Mouse (Mus musculus) lung, postnatal 0 days (tissue): Measurements from ENCODE around the gene Ccdc184. TPM values are rescaled to one million over a fixed set of nuclear protein-coding genes. Genes with fewer than 3 reads are reported as not detected.
A peak's percentile ranks its signal among the peaks of the same experiment; 100 is the strongest.

ENCODE experiments used
- ATAC-seq: fragments of 200-750 bp; cut with Nextera tagmentation; 2 replicates; pipeline ENCODE4 v1.8.0; 2017; ENCODE audit warnings: moderate library complexity
- DNase-seq: peaks from one replicate; pipeline ENCODE4 v3.0.0-alpha.2; 2016; ENCODE audit warnings: low spot score
- H3K27ac ChIP-seq: fragments of 300-500 bp; sonication (generic); 2 replicates; pipeline ENCODE4 v1.5.1; 2014; ENCODE audit warnings: antibody characterized with exemption, mild to moderate bottlenecking, low read length, mixed read lengths
- H3K27me3 ChIP-seq: fragments of 300-500 bp; sonication (generic); replicated peaks from 2 replicates; pipeline ENCODE4 v1.6.1; 2014; ENCODE audit warnings: low read length, mixed read lengths; ENCODE audit not compliant: insufficient read depth
- H3K36me3 ChIP-seq: fragments of 300-500 bp; sonication (generic); 2 replicates; pipeline ENCODE4 v1.6.1; 2014; ENCODE audit warnings: low read length, mixed read lengths; ENCODE audit not compliant: insufficient read depth
- H3K4me1 ChIP-seq: fragments of 300-500 bp; sonication (generic); 2 replicates; pipeline ENCODE4 v1.6.1; 2014; ENCODE audit warnings: antibody characterized with exemption, low read depth, low read length, mixed read lengths; ENCODE audit not compliant: insufficient read depth
- H3K4me2 ChIP-seq: fragments of 300-500 bp; sonication (generic); replicated peaks from 2 replicates; pipeline ENCODE4 v1.6.1; 2014; ENCODE audit warnings: low read depth, mild to moderate bottlenecking, low read length, moderate library complexity, mixed read lengths
- H3K4me3 ChIP-seq: fragments of 300-500 bp; sonication (generic); 2 replicates; pipeline ENCODE4 v1.5.1; 2014; ENCODE audit warnings: low read depth, low read length
- H3K9ac ChIP-seq: fragments of 300-500 bp; sonication (generic); replicated peaks from 2 replicates; pipeline ENCODE4 v1.6.1; 2014; ENCODE audit warnings: low read depth, mild to moderate bottlenecking
- H3K9me3 ChIP-seq: fragments of 300-500 bp; sonication (generic); 2 replicates; pipeline ENCODE4 v1.6.1; 2016; ENCODE audit warnings: low read length, mixed read lengths
- CTCF ChIP-seq: IDR thresholded peaks from 2 replicates; pipeline ENCODE4 v1.5.1; 2016; ENCODE audit warnings: antibody characterized with exemption, mild to moderate bottlenecking
- EP300 ChIP-seq: IDR thresholded peaks from 2 replicates; pipeline ENCODE4 v1.6.1; 2016; ENCODE audit warnings: antibody characterized with exemption, mild to moderate bottlenecking, control low read depth
- WGBS: fragments of 180-500 bp; shearing (Covaris S2); extraction: QIAGEN DNeasy Blood & Tissue Kit; methylation state at CpG from one replicate; pipeline ENCODE4 v1.1.7; 2014; 5-methylcytosine and 5-hydroxymethylcytosine counted together
- polyA plus RNA-seq: library from polyadenylated mRNA; unstranded; fragments of >200 nt; fragmentation: Nextera tagmentation; extraction: Ambion mirVana; gene quantifications from 2 replicates; pipeline ENCODE4 v1.2.1, GENCODE M21; 2015

Ccdc184 gene
- polyA plus RNA-seq, 1 experiment from 2014 or later, result 0.04 TPM

- no peaks in the 10 kb centered on the region for H3K27me3 ChIP-seq
- H3K4me2 ChIP-seq, result no peak overlapping the region
- H3K4me1 ChIP-seq, result no peaks in the 10 kb centered on the region
- H3K36me3 ChIP-seq, result no peaks in the 10 kb centered on the region
- WGBS, result 62% methylated on average over 19 of the region's 19 CpGs
- no peak overlapping the region for H3K27ac ChIP-seq
- DNase-seq (no peak), ATAC-seq (no peak; the same call in 1 of the 2 replicates)
- no peak overlapping the region for H3K4me3 ChIP-seq
- no peaks in the 10 kb centered on the region for H3K9me3 ChIP-seq
- TF ChIP-seq CTCF (no peak), EP300 (no peak)
- H3K9ac ChIP-seq, result no peak overlapping the region
Observed at GRCm38 (mm10) chr15:98161026-98161805, 5.7 kb upstream of the Ccdc184 start.

- Histone ChIP-seq H3K27ac (no peak overlapping the region), H3K4me2 (no peak overlapping the region), H3K36me3 (no peaks in the 10 kb centered on the region), H3K4me3 (no peak overlapping the region), H3K9ac (no peak overlapping the region), H3K9me3 (no peaks in the 10 kb centered on the region), H3K4me1 (no peaks in the 10 kb centered on the region), H3K27me3 (peaks cover 10% of the 10 kb centered on the region)
- 56% methylated on average over 4 of the region's 4 CpGs for WGBS
- DNase-seq (no peak), ATAC-seq (no peak)
- TF ChIP-seq EP300, result no peak
- TF ChIP-seq CTCF, result no peak
Observed at GRCm38 (mm10) chr15:98162561-98162960, 4.4 kb upstream of the Ccdc184 start.

- 74% methylated on average over 5 of the region's 5 CpGs for WGBS
- Histone ChIP-seq H3K4me1 (no peaks in the 10 kb centered on the region), H3K36me3 (no peaks in the 10 kb centered on the region), H3K9me3 (no peaks in the 10 kb centered on the region), H3K4me2 (no peak within 1 kb of the TSS), H3K9ac (no peak within 1 kb of the TSS), H3K27ac (no peak within 1 kb of the TSS), H3K4me3 (no peak within 1 kb of the TSS), H3K27me3 (peaks cover 34% of the 10 kb centered on the region)
- ATAC-seq (no peak), DNase-seq (no peak)
- TF ChIP-seq EP300, result no peak
- no peak for TF ChIP-seq CTCF
Observed at GRCm38 (mm10) chr15:98165525-98165924, 1.4 kb upstream of the Ccdc184 start, which contains the start of gene Asb8. TSS of gene Asb8 (minus strand) at chr15:98165625.

- DNase-seq (peak; percentile 85), ATAC-seq (peak; percentile 63)
- WGBS, result 2% methylated on average over 66 of the region's 69 CpGs
- H3K36me3 ChIP-seq, result no peaks in the 10 kb centered on the region
- TF ChIP-seq EP300, result no peak
- no peaks in the 10 kb centered on the region for H3K4me1 ChIP-seq
- H3K27ac ChIP-seq, result no peak overlapping the region
- no peaks in the 10 kb centered on the region for H3K9me3 ChIP-seq
- H3K4me2 ChIP-seq, result peak overlapping the region; percentile 29; the same call in 1 of the 2 replicates
- H3K4me3 ChIP-seq, result peak overlapping the region; percentile 20; the same call in 1 of the 2 replicates
- H3K9ac ChIP-seq, result no peak overlapping the region
- peaks cover 39% of the 10 kb centered on the region for H3K27me3 ChIP-seq
Observed at GRCm38 (mm10) chr15:98167645-98168621, 975 bp downstream of the Ccdc184 start.

- Histone ChIP-seq H3K4me1 (no peaks in the 10 kb centered on the region), H3K9ac (no peak overlapping the region), H3K4me2 (no peak overlapping the region), H3K27ac (no peak overlapping the region), H3K9me3 (no peaks in the 10 kb centered on the region), H3K36me3 (no peaks in the 10 kb centered on the region), H3K27me3 (peaks cover 39% of the 10 kb centered on the region), H3K4me3 (no peak overlapping the region)
- ATAC-seq (no peak), DNase-seq (no peak)
- WGBS, result 5% methylated on average over 19 of the region's 19 CpGs
- TF ChIP-seq CTCF, result no peak
- no peak for TF ChIP-seq EP300
Observed at GRCm38 (mm10) chr15:98168622-98169004, 1.7 kb downstream of the Ccdc184 start.

- Histone ChIP-seq H3K9me3 (no peaks in the 10 kb centered on the region), H3K27ac (no peak overlapping the region), H3K27me3 (peaks cover 42% of the 10 kb centered on the region), H3K36me3 (no peaks in the 10 kb centered on the region), H3K9ac (no peak overlapping the region), H3K4me2 (no peak overlapping the region), H3K4me1 (no peaks in the 10 kb centered on the region), H3K4me3 (no peak overlapping the region)
- WGBS, result 28% methylated on average over 7 of the region's 7 CpGs
- ATAC-seq (no peak), DNase-seq (peak; percentile 17)
- TF ChIP-seq CTCF (no peak), EP300 (no peak)
Observed at GRCm38 (mm10) chr15:98170365-98170764, 3.4 kb downstream of the Ccdc184 start.
